Mouse (Mus musculus) T-helper 2 cell (primary cell): ENCODE measurements at regions not wholly inside any gene's neighbourhood (a gene's known extent, or its start where the extent isn't known, plus 50 kb on each side); places are given as distances from the start of the nearest gene placed in this dataset.
"Not testable (repeated sequence)": the region's sequence is repeated elsewhere in the genome, so short reads cannot be mapped to it uniquely, and the experiment has no call there.

ENCODE experiments used
- in situ Hi-C: fragments of 300-600 bp; cut with MboI, MseI; formaldehyde crosslinking; loops from one replicate; pipeline ENCODE4 v1.15.1; 2025; ENCODE audit warnings: high pct_unique_total_duplicates

GRCm38 (mm10) chr10:25702146-25702545, 166.1 kb upstream of the Smlr1 start:
- in situ Hi-C loops = no loop called here

- in situ Hi-C loops = loop anchor here (25.0 kb wide), 3 partner anchors 442 to 1017 kb away; no protein-coding TSS in a partner anchor
Observed at GRCm38 (mm10) chr10:25695798-25696197, 159.7 kb upstream of the Smlr1 start.

GRCm38 (mm10) chr10:25681243-25681642, 145.2 kb upstream of the Smlr1 start:
- in situ Hi-C loops = loop anchor here (25.0 kb wide), 3 partner anchors 456 to 1031 kb away; no protein-coding TSS in a partner anchor

- in situ Hi-C loops = loop anchor here (25.0 kb wide), 3 partner anchors 459 to 1034 kb away; no protein-coding TSS in a partner anchor
Observed at GRCm38 (mm10) chr10:25677889-25678288, 141.8 kb upstream of the Smlr1 start.

GRCm38 (mm10) chr10:25675368-25675767, 139.3 kb upstream of the Smlr1 start:
- in situ Hi-C loops = loop anchor here (25.0 kb wide), 3 partner anchors 462 to 1037 kb away; no protein-coding TSS in a partner anchor

- in situ Hi-C loops = no loop called here
Observed at GRCm38 (mm10) chr10:25670061-25670460, 134.0 kb upstream of the Smlr1 start.

- in situ Hi-C loops = no loop called here
Observed at GRCm38 (mm10) chr10:25652742-25653563, 116.9 kb upstream of the Smlr1 start.

- in situ Hi-C loops = no loop called here
Observed at GRCm38 (mm10) chr10:25647740-25648139, 111.7 kb upstream of the Smlr1 start.

GRCm38 (mm10) chr10:25643518-25643993, 107.5 kb upstream of the Smlr1 start:
- in situ Hi-C loops = no loop called here

- in situ Hi-C loops = no loop called here
Observed at GRCm38 (mm10) chr10:25642079-25642696, 106.1 kb upstream of the Smlr1 start.

GRCm38 (mm10) chr10:25633058-25633614, 97.1 kb upstream of the Smlr1 start:
- in situ Hi-C loops = no loop called here

GRCm38 (mm10) chr10:25632306-25632705, 96.2 kb upstream of the Smlr1 start:
- in situ Hi-C loops = no loop called here

GRCm38 (mm10) chr10:25622585-25622984, 86.5 kb upstream of the Smlr1 start:
- in situ Hi-C loops = no loop called here

GRCm38 (mm10) chr10:25621747-25622134, 85.7 kb upstream of the Smlr1 start:
- in situ Hi-C loops = not testable (repeated sequence)

- in situ Hi-C loops = no loop called here
Observed at GRCm38 (mm10) chr10:25620939-25621746, 85.1 kb upstream of the Smlr1 start.

GRCm38 (mm10) chr10:25619702-25620101, 83.6 kb upstream of the Smlr1 start:
- in situ Hi-C loops = no loop called here

- in situ Hi-C loops = no loop called here
Observed at GRCm38 (mm10) chr10:25601471-25601870, 65.4 kb upstream of the Smlr1 start.

GRCm38 (mm10) chr10:25589316-25589645, 53.2 kb upstream of the Smlr1 start:
- in situ Hi-C loops = no loop called here

GRCm38 (mm10) chr10:25588611-25589315, 52.7 kb upstream of the Smlr1 start:
- in situ Hi-C loops = no loop called here
